Mouse (Mus musculus) megakaryocyte progenitor cell, adult 5-6 weeks (primary cell): Measurements from ENCODE around the gene Esyt2. TPM values are rescaled to one million over a fixed set of nuclear protein-coding genes. Genes with fewer than 3 reads are reported as not detected.

Experiments
- ATAC-seq: replicated peaks from 2 replicates; pipeline ENCODE4 v1.8.0; 2016; ENCODE audit warnings: mild to moderate bottlenecking, moderate TSS enrichment, inconsistent platforms; ENCODE audit not compliant: poor library complexity
- total RNA-seq, 2 experiments: library from RNA; stranded (forward) in 1 of 2; stranded (reverse) in 1 of 2; fragments of 157-497, 149-512 nt in 1 of 2; fragments of 200-1000 nt in 1 of 2; gene quantifications; 2 replicates each; pipeline versions ENCODE4 v1.2.3 to v1.2.4; 2015 to 2017

Gene Esyt2
- total RNA-seq, 2 experiments from 2014 or later: 31.6 to 41.7 TPM

DNA sequence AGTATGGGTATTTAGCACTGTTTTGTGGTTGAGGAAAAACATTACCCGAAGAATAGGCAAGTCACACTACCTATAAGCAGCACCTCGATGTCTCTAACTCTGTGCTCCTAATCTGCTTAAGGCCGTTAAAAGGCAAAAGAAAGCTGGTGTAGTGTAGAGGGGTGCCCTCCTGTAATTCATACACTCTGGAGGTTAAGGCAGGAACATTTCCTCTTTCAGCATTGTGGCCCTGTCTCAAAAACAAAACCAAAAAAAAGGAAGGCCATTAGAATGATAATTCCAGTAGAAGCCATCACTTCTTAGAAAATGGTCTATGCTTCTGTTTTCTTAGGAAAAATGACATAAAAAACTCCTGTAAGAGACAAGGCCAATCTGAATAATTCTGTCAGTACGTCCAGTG, 70.0 kb downstream of the Esyt2 start:
- peak; percentile 59 for ATAC-seq

DNA sequence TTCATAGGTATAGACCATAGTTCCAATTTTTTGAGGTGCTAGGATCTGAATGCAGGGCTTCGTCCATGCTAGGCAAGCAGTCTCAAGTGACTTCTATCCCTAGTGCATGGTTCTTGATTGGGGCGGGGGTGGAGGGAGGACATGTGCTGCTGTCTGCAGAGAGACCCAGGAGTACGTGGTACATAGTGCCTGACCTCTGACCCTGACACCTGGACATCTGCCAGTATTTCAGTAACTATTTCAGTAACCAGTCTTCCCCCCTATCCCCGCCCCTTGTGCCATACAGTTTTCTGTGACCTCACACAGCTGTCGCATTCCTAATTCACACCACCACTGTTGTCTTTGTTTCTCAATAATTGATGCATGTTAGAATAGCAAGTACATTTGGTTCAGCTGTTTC, 71.4 kb downstream of the Esyt2 start:
- ATAC-seq: no peak

DNA sequence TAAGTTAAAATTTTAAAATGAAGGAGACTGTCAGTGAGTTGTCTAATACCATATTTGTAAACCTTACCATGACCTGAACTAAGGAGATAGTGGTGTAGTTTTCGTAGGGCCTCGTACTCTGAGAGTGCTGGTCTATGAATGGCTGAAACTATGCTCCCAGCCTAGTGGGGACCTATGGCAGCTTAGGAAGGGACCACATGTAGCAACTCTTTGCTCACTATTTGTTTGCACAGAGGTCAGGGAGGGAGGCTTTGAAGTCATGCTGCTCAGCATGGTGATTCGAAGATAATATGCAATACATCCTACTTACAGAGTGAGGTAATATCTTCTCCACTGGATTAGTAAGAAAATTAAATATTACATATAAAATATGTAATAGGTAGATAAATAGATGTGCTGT, 73.7 kb downstream of the Esyt2 start:
- ATAC-seq: no peak

DNA sequence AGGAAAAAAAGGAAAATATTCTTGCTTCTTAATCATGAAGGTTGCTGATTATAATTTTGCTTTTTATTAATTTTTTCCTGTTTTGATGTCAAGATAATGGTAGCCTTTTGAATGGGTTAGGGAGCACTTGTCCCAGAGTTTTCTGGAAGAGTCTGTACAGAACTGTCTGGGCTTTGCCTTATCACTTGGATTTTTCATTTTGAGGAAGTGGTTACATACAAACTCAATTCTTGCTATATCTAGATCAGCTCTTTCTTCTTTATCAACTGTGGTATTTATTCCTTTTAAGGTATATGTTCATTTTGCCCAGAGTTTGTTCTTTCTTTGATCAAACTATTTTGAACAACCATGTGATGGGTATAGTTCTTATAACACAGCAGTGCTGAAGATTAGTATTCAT, 81.1 kb downstream of the Esyt2 start:
- ATAC-seq: no peak

DNA sequence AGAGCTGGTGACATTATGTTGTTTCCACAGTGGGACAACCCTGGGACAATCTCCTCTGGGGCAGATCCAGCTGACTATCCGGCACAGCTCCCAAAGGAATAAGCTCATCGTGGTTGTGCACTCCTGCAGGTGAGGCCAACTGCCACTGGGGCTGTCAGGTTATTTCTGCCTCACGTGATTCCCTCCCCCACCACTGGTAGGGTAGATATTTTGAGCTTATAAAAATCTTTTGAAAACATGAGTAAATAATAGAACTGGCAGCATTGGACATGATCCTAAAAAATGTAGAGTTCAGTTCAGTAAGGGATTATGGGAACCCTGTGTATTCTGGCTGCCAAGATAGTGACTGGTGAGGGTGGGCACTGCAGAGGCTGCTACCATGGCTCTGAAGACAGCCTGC, 85.9 kb downstream of the Esyt2 start:
- no peak for ATAC-seq

DNA sequence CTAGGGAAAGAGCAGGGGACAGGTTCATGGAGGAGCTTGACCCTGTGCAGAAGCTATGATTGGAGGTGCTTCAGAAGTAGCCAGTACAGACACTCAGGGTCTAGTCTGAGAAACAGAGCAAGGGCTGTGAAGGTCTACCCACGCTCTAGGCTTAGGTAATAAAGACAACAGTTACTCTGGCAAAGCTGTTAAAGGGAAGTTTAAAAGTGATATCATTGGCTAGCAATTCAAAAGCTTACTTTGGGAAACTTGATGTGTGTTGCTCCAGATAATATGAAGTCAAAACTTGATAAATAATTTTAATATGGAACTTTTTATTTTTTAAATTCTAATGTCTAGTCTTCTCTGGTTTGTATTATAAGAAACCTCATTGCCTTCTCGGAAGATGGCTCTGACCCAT, 86.3 kb downstream of the Esyt2 start:
- no peak for ATAC-seq

DNA sequence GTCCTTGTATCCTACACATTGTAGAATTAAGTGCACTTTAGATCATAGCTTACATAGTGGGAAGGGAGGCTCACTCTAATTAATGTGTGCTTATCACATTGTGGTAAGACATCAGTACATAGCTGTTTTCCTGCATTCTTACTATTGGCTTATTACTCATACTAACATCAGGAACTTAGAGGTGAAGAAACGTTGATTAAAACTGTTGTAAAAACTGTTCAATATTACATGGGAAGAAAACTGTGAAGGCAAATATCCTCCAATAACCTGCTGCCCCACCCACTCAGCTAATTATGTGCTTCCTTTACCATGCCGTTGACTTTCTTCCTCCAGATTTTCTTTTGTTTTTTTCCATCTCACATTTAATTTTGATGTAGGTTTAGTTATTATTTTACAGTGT, 87.9 kb downstream of the Esyt2 start:
- ATAC-seq: no peak

DNA sequence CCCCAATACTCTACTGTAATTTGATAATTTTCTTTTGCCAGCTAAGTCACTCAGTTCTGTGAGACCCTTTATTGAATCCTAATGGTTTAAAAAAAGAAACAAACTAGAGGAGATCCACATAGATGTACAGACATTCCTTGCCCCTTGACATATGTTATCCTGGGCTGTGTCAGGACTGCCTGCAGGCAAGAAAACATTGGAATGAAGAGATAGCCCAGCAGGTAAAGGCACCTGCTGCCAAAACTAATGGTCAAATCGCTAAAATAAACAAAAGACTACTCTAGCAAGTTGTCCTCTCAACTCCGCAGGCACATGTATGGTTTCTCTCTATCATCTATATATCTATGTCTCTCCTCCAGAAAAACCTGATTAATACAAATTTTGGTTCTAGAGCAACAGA, 102.1 kb downstream of the Esyt2 start:
- no peak for ATAC-seq

DNA sequence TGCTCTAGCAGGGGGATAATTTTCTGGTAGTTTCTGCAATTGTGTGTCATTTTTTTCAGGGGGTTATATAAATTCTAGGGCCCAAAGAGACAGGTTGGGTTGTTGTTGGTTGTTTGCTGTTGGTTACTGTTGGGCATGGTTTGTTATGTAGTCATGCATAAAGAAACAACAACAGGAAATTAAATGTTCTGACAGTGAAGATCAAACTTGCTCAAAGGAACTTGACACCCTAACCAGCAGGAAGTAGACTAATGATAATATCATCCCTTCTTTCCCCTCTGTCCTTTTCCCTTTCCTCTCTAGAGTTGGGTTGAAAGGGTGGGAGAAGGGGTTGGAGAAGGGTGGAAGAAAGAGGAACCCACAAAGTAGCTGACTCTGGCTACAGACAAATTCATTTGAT, 103.0 kb downstream of the Esyt2 start:
- ATAC-seq: no peak

DNA sequence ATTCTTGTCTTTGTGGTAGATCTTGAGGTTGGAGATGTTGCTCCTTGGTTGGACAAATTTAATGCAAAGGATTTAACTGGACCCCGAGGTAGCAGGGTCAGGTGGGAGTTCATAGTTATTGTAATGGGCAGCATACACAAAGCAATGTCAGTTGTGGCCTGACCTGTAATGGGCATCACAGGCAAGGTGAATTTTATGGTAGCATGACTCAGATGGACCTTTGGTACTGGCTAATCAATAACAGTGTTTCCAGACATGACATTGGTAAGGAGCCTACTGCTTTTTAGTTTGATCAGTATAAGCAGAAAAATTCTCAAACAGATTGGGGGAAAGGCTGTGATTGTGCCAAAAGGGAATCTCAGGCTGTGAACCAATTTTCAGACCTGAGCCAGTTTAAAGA, 105.8 kb downstream of the Esyt2 start:
- ATAC-seq: no peak

DNA sequence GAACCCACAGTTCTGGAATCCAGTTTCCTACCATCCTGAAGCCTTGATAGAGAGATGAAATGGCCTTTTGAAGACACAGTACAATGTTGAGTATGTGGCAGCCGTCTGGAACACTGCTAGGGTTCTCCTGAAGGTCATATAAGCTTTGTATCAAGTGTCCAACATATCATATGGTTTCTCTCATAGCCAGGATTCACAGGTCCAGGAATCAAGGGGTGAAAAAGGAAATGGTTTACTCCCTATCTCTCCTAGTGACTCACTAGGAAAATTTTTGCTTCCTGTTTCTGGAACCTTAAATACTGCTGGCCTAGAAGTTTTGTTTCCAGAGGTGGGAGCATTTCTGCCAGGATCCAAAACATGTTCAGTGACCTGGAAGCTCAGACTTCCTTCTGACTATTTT, 108.9 kb downstream of the Esyt2 start:
- no peak for ATAC-seq

DNA sequence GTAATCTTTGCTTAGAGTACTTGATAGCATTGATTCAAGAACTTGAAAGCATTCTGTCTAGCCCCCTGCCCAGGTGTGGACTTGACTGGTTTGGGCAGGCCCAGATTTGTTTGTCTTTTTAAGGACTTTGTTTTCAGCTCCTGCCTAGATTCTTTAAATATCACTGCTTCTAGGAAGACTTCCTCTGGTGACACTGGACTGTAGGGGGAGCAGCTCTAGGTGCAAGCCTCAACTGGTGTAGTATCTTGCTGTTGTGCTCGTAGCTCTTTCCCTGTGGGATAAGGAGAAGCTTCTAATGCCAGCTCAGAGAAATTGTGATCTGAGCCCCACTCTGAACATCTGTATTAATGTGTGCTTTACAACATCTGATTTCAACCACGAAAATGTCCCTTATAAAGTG, 113.3 kb downstream of the Esyt2 start:
- 0 out of 2 replicates have a peak, but pooled peaks have one; percentile 37 for ATAC-seq

DNA sequence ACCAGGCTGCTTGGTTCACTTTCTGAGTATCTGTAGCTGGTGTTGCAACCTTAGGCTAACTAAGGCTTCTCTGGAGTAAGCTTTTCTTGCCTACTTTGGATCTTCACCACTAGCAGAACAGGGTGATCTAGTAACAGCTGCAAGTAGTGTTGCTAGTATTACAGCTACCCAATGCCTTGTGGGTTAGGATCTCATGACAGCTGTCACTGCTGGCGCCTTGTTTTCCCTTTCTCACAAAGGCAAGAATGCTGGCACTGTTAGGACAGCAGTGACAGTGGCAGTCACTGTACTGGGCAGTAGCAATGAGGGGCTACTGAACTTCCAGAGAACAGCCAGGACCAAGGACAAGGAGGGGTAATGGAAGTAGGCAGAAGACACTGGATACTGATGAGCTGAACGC, 114.3 kb downstream of the Esyt2 start:
- ATAC-seq: no peak

DNA sequence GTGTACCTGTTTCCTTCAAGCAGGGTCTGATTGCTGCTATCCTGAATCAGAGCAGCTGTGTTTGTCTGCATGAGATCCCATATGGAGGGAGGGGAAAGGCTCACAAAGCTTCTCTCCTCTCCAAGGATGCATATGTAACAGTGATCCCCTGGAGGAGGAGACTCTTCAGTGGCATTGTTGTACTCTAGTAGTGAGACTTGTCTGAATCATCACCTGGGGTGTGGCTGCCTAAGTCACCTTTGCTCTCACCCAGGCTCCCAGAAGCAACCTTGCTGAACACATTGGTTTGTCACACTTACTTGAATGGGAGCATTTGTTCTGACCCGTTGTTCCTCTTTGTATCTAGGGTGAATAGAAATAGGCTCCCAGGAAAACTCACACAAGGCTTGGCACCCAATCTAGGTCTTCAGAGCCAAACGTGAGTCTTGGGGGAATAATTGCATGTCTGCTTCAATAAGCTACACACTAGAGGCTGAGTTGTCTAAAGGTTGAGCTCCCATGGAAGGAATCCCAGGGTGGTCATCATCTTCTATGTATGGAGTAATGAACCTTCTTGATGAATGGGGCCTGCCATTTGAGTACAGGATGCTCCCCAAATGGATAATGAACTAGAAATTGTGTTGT, 115.2 kb downstream of the Esyt2 start:
- ATAC-seq: no peak

DNA sequence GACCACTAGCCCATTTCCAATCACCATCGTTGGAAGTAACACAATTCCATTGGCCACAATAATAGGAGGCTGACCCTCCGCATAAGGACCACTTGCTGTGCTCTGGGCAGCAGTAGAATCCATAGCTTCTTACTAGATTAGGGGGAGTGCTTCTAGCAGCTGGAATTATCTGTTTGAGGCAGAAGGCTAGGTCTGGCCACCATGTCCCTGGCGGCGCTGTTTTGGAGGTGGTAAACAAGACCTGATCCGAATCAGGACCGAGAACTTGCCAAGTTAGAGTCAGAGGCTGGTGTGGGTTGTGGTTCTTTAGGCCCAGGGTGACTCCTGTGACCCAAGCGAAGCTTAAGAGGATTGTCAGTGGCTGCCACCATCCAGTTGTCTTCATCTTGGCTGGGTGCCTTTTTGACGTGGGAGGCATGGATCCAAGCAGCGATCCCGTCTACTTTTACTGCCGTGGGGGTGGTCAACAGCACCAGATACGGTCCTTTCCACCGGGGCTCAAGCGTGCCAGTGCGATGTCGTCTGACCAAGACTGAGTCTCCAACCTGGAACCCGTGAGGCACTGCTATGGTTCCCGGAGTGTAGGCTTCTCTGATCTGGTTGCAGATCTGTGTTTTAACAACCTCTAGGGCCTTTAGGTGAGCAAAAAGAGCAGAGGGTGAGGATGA, 123.2 kb downstream of the Esyt2 start:
- no peak for ATAC-seq

DNA sequence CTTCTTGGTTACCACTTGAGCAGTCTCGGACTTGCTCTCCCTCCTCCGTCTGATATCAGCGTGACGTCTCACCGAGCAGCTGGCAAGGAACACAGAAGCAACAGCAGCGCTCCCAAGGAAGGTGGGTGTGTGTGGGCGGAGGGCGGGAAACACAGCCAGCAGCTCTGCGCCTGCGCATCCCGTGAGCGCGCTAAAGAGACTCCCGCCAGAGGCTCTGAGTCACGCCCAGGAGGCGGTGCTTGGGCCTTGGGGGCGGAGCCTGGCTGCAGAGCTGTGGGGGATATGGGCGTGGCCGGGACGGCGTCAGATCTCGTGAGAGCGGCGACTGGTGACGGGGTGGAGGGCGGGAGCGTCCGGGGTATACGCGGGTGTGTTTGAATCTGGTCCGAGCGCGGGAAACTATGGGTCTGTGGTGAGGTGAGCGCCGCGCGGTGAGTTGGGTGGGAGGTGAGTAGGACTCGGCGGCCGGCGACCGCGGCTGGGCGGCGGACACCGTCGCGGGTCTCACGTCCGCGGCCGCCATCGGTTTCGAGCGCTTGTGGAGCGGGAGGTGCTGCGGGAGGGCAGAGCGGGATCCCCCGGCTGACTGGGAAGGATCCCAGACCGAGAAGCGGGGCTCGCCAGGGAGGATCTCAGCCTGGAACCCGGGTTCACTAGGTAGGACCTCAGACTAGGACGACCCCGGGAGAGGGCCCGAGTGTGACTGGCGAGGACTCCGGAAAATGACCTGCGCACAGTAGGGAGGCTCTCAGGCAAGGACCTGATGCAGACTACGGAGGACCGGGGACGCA, 124.2 kb downstream of the Esyt2 start, which contains the start of gene Ncapg2:
Gene Ncapg2, plus strand, starts transcription at position 358 of the 791 bp plus-strand sequence.
- ATAC-seq: peak; percentile 93

DNA sequence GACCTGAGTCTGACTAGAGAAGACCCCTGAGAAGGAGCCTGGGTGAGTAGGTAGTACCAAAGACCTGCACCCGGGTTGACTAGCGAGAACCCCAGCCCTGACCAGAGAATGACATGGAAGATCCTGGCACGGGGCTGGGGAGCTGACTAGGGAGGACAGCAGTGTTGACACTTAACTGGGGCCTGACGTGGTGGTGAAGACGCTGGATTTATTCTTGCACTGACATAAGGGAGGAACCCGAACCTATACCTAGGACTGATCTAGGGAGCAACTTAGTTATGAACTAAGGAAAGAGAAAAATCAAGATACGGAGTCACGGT, 124.8 kb downstream of the Esyt2 start:
- peak; percentile 29 for ATAC-seq

DNA sequence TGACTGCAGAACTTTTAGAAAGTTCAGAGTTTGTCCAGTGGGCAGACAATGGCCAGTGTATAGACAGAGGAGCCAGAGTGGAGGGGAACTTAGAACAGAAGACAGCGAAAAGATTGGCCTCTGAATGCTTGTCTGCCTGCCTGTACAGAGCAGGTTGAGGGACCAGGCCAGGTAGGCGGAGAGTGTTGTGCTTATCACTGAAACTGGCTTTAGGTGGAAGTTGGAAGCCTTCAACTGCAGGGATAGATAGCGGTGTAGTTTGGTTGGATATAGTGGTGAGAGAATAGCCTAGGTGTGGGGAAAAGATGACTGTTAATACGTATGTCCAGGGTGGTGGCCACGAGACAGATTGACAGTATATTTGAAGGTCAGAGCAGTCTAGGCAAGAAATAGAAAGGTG, 126.9 kb downstream of the Esyt2 start:
- no peak for ATAC-seq

DNA sequence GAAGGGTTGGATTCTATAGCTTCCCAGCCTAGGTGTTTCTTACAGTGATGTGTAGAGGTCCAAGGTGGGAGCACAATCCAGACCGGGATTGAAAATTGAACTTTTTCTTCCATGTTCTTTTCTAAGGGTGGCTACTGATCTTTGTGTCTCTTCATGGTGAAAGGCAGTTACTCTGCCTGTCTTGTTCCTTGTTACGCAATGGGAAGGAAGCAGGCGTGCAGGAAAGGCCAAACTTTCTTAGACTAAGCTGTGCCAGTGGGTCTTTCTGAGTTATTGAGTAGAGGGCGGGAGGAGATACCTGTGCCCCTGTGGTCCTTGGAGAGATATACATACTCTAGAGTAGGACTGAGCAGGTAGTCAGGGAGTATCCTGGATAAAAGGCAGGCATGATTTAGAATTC, 133.9 kb downstream of the Esyt2 start:
- ATAC-seq: peak; percentile 57; the same call in 1 of the 2 replicates

DNA sequence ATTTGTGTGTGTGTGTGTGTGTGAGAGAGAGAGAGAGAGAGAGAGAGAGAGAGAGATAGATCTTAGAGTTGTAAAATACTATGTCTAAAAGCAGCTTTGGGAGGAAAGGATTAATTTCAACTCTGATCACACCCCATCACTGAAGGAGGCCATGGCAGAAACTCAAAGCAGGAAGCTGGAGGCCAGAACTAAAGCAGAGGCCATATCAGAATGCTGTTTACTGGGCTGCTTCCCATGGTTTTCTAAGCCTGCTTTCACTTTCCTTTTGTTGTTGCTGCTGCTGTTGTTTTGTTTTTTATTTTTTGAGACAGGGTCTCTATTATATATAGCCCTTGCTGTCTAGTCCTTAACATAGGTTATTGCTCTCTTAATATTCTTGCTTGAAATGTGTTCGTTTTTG, 135.5 kb downstream of the Esyt2 start:
- ATAC-seq: no peak

DNA sequence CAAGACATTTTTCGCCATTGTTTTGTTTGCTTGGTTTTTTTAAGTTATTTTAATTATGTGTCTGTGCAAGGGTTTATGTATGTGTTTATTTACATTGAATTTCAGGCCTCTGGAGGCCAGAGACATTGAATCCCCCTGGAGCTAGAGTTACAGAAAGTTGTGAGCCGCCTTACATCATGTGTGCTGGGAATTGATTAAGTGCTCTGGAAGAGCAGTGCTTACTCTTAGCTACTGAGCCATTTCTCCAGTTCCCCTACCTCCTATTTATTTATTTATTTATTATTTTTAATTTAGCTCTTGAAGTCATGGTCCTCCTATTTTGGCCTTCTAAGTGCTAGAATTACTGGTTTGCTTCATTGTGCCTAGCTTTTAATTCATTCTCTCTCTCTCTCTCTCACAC, 140.7 kb downstream of the Esyt2 start:
- ATAC-seq: no peak

DNA sequence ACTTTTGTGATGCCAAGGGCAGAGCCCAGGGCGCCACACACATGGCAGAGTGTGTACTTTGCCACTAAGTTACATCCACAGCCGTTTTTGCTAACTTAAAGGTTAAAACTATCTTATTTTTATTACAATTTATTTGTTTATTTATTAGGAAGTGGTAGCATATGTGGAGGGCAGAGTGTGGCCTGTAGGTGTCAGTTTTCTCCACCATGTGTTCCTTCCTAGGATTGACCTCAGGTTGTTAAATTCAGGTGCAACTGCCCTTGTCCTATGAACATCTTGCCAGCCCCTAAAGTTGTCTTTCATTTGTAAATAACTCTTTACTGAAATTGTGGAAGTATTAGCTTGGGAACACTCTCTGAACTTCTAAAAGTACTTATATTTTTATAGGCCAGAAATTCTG, 144.4 kb downstream of the Esyt2 start:
- ATAC-seq: no peak
